Comparison of ENCODE assay signal across 9 mouse cellular contexts in the genomic region with DNA sequence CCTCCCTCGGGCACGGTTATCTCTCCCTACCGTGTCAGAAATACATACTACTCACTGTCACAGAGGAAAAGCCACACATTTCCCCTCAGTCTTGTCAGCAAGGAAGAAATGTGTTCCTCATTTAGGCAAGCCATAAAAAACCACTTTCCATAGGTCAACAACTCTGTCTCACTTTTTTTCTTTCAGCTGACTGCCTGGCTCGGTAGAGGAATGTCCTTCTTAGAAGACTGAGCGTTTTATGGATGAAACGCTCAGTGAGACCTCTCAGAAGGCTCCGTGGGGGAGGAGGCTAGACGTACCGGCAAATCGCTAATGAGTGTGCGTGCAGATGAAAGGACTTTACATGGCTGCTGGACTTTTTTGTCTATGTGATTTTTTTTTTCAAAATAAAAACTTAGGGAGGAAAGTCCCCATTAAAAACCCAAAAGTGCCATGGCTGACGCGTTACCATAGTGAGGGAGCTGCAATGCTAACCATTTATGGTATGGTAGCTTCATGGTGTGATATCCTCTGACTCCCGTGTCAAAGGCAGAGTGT.
A peak's percentile ranks its signal among the peaks of the same experiment; 100 is the strongest.
DNase-seq lines count a peak whose midpoint lies in the region; ATAC-seq lines count a peak whose summit lies in the region.
"Had no signal": no experiment of that assay in that cellular context is flagged by ENCODE, and none has a peak within 500 bp of the region (broad histone marks: within the 10 kb centered on the region; RNA-seq: fewer than 3 reads in every experiment).

No protein-coding gene starts in this region.

- H3K9ac ChIP-seq in heart, embryonic 15.5 days: no peak overlapping the region
- no peak overlapping the region for H3K9ac ChIP-seq in midbrain, embryonic 11.5 days (ENCODE audit: low read length)
- no peak overlapping the region for H3K9ac ChIP-seq in midbrain, embryonic 13.5 days (replicated peaks)
- H3K9ac ChIP-seq: hindbrain, embryonic 14.5 days had no signal

- 35% methylated on average over 14 of the region's 14 CpGs for WGBS in heart, embryonic 15.5 days
- WGBS in midbrain, embryonic 11.5 days: 70% methylated on average over 14 of the region's 14 CpGs
- WGBS in midbrain, embryonic 13.5 days: 53% methylated on average over 14 of the region's 14 CpGs
- 23% methylated on average over 14 of the region's 14 CpGs for WGBS in limb, embryonic 10.5 days

- no peak for ATAC-seq in heart, embryonic 15.5 days (replicated peaks; ENCODE audit: insufficient number of reproducible peaks, insufficient read depth, low FRiP score, low read depth)
- ATAC-seq in midbrain, embryonic 11.5 days (ENCODE audit: low FRiP score): no peak
- no peak for ATAC-seq in midbrain, embryonic 13.5 days

- peak overlapping the region; percentile 5; the same call in 1 of the 2 replicates for H3K27ac ChIP-seq in heart, embryonic 15.5 days
- no peak overlapping the region for H3K27ac ChIP-seq in midbrain, embryonic 11.5 days (ENCODE audit: low read depth, low read length)
- no peak overlapping the region for H3K27ac ChIP-seq in midbrain, embryonic 13.5 days
- H3K27ac ChIP-seq in limb, embryonic 10.5 days: peak overlapping the region; percentile 70
- H3K27ac ChIP-seq: hindbrain, embryonic 14.5 days had no signal

- H3K4me2 ChIP-seq in heart, embryonic 15.5 days: peak overlapping the region; percentile 42
- no peak overlapping the region for H3K4me2 ChIP-seq in midbrain, embryonic 11.5 days
- H3K4me2 ChIP-seq in midbrain, embryonic 13.5 days (replicated peaks): no peak overlapping the region
- H3K4me2 ChIP-seq: hindbrain, embryonic 14.5 days had no signal

- H3K4me1 ChIP-seq in heart, embryonic 15.5 days (replicated peaks): peaks cover 33% of the 10 kb centered on the region
- peaks cover 4% of the 10 kb centered on the region; the same call in 1 of the 2 replicates for H3K4me1 ChIP-seq in midbrain, embryonic 11.5 days (ENCODE audit: control insufficient read depth, insufficient read depth, low read length)
- H3K4me1 ChIP-seq in midbrain, embryonic 13.5 days (replicated peaks): peaks cover 24% of the 10 kb centered on the region
- H3K4me1 ChIP-seq in limb, embryonic 10.5 days: peaks cover 34% of the 10 kb centered on the region

- intact Hi-C loops in gastrocnemius, postnatal 36 days (cut with DNase I): no loop called here

- no peaks in the 10 kb centered on the region for H3K9me3 ChIP-seq in heart, embryonic 15.5 days (replicated peaks)
- H3K9me3 ChIP-seq in midbrain, embryonic 11.5 days (ENCODE audit: control insufficient read depth, low read length): no peaks in the 10 kb centered on the region
- H3K9me3 ChIP-seq in midbrain, embryonic 13.5 days: no peaks in the 10 kb centered on the region
- no peaks in the 10 kb centered on the region for H3K9me3 ChIP-seq in limb, embryonic 10.5 days (replicated peaks)

- no peaks in the 10 kb centered on the region for H3K36me3 ChIP-seq in heart, embryonic 15.5 days
- H3K36me3 ChIP-seq in midbrain, embryonic 11.5 days (ENCODE audit: control insufficient read depth, insufficient read depth, low read length): no peaks in the 10 kb centered on the region
- no peaks in the 10 kb centered on the region for H3K36me3 ChIP-seq in midbrain, embryonic 13.5 days
- no peaks in the 10 kb centered on the region for H3K36me3 ChIP-seq in limb, embryonic 10.5 days

- no peak for DNase-seq in heart, adult 9 months (ENCODE audit: low spot score in 2 of 2)
- peak; percentile 82 for DNase-seq in midbrain, embryonic 11.5 days (ENCODE audit: low spot score, missing footprints)
- peak; percentile 51 for DNase-seq in limb, embryonic 10.5 days (ENCODE audit: low spot score)
- DNase-seq in cerebellum, adult 8-10 months: no peak
- no peak for DNase-seq in thymus, adult 18-20 months
- no peak for DNase-seq in gastrocnemius, postnatal 36 days

- peak overlapping the region; percentile 5; the same call in 1 of the 2 replicates for H3K4me3 ChIP-seq in heart, embryonic 15.5 days
- no peak overlapping the region for H3K4me3 ChIP-seq in midbrain, embryonic 11.5 days (ENCODE audit: low read depth, low read length)
- no peak overlapping the region for H3K4me3 ChIP-seq in midbrain, embryonic 13.5 days (replicated peaks)
- peak overlapping the region; percentile 11; the same call in 1 of the 2 replicates for H3K4me3 ChIP-seq in limb, embryonic 10.5 days

- H3K27me3 ChIP-seq in heart, embryonic 15.5 days: no peaks in the 10 kb centered on the region
- H3K27me3 ChIP-seq in midbrain, embryonic 11.5 days (ENCODE audit: control insufficient read depth, insufficient read depth, low read length): no peaks in the 10 kb centered on the region
- H3K27me3 ChIP-seq in midbrain, embryonic 13.5 days: no peaks in the 10 kb centered on the region
- no peaks in the 10 kb centered on the region for H3K27me3 ChIP-seq in limb, embryonic 10.5 days (ENCODE audit: low read depth, poor library complexity, severe bottlenecking)

Comparison
In these comparisons a context has a peak if more than half of its experiments do, and no peak if none do; other contexts are left out.
1. H3K27ac ChIP-seq: peak in heart, embryonic 15.5 days (single experiment) and limb, embryonic 10.5 days (single experiment); none in midbrain, embryonic 11.5 days (single experiment) and midbrain, embryonic 13.5 days (single experiment).
2. H3K4me3 ChIP-seq: peak in heart, embryonic 15.5 days (single experiment) and limb, embryonic 10.5 days (single experiment); none in midbrain, embryonic 11.5 days (single experiment) and midbrain, embryonic 13.5 days (single experiment).
3. DNase-seq: peak in midbrain, embryonic 11.5 days (single experiment) and limb, embryonic 10.5 days (single experiment); none in heart, adult 9 months (0 of 2), cerebellum, adult 8-10 months (single experiment), thymus, adult 18-20 months (0 of 2) and gastrocnemius, postnatal 36 days (0 of 2).